Mouse (Mus musculus) heart, adult 2 months (tissue): ENCODE measurements around the gene Meis2.

ENCODE experiments used
- CTCF ChIP-seq: fragments of 200-600 bp; IDR thresholded peaks from 2 replicates; pipeline ENCODE4 v1.8.1; 2022; ENCODE audit warnings: antibody characterized with exemption, mild to moderate bottlenecking, moderate library complexity
- EP300 ChIP-seq: fragments of 200-500 bp; IDR thresholded peaks from 2 replicates; pipeline ENCODE4 v1.6.1; 2011; ENCODE audit warnings: low read depth, low read length, control low read depth; ENCODE audit not compliant: insufficient read depth
- POLR2A ChIP-seq: fragments of 200-500 bp; IDR thresholded peaks from 2 replicates; pipeline ENCODE4 v1.6.1; 2011; ENCODE audit warnings: mild to moderate bottlenecking, low read depth, low read length, control low read depth; ENCODE audit not compliant: insufficient read depth

- TF ChIP-seq POLR2A: no peak
- no peak for TF ChIP-seq CTCF
- TF ChIP-seq EP300: no peak
Observed at GRCm38 (mm10) chr2:115980490-115980889, 85.1 kb downstream of the Meis2 start.
